Mouse (Mus musculus): Measurements from ENCODE around the gene Slc9c1.

GRCm38 (mm10) chr16:45635826-45636225, 100.7 kb downstream of the Slc9c1 start:
- TF ChIP-seq GATA1 (IDR thresholded peaks at IDR 0.05; ENCODE audit: borderline replicate concordance, low read length), result no peak
- no peak for TF ChIP-seq FLI1 (IDR thresholded peaks at IDR 0.05; ENCODE audit: low read length)
